Mouse (Mus musculus) frontal cortex, postnatal 10 days (tissue): ENCODE results near the gene Krtap3-1.

Source experiments
- DNase-seq, 2 experiments: peaks; one replicate each; pipeline ENCODE4 v3.0.0; 2022; ENCODE audit warnings: low spot score in 2 of 2, mixed read lengths in 1 of 2

The Krtap3-1 gene

DNA sequence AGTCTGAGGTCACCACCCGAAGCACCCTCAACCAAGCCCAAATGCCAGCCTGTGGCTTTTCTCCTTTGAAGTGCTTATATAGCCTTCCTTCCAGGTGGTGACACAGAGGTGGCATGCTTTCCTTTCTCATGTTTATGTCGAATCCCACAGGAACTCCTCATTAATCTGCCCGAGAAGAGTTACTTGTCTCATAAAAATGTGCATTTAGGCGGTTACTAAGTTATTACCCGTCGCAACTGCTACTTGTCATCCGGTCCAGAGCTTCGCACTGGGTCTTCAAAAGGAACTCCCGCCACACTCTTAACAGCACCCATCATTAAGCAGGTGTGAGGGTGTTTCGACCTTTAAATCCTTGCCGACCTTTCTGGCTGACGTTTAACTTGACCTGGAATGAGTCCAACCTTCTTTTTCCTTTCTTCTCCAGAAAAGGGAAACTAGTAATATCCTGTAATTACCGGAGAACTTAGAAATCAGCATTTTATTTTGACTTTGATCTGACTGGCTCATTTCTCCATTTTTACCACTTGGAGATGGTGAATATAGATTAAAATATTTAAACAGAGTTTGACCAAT is 45.1 kb downstream of the Krtap3-1 start, which contains the start of gene Krt39:
Gene Krt39 (minus strand): TSS at position 51 of the 573 bp plus-strand sequence.
- no peak for DNase-seq
